Mouse (Mus musculus): ENCODE results near the gene Tmem100. TPM values are rescaled to one million over a fixed set of nuclear protein-coding genes. Genes with fewer than 3 reads are reported as not detected.

The Tmem100 gene
- polyA plus RNA-seq, 1 experiment from 2014 or later, result 25.1 TPM

DNA sequence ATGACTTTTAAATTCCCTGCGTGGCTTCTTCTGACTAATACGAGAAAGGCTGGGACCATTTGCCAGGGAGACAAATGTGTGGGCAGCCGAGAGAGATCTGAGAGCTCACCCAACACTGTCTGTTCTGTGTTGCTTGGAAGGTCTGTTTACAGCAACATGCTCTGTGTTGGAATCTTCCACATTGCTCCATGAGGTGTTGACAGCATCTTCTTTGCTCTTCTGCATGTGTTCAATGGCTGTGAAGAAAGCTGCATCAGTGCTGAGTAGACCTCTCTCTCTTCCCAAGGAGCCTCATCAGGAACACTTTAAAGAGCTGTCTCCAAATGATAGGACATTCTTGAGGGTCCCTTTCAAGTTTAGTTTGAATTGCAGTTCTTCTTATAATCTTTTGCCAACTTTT lies 32.5 kb downstream of the Tmem100 start:
- WGBS, result 84% methylated on average over 3 of the region's 3 CpGs
- no peaks in the 10 kb centered on the region for H3K9me3 ChIP-seq (ENCODE audit: control insufficient read depth, low read length)
- H3K9ac ChIP-seq (replicated peaks; ENCODE audit: low read depth, low read length), result no peak overlapping the region
- H3K4me1 ChIP-seq (ENCODE audit: control insufficient read depth, insufficient read depth, low read length), result no peaks in the 10 kb centered on the region
- H3K27ac ChIP-seq (ENCODE audit: low read depth, low read length), result no peak overlapping the region
- ATAC-seq (ENCODE audit: low read depth), result no peak
- H3K4me2 ChIP-seq (ENCODE audit: low read depth, low read length), result no peak overlapping the region
- H3K4me3 ChIP-seq (ENCODE audit: low read depth, low read length), result no peak overlapping the region
- H3K27me3 ChIP-seq (ENCODE audit: control insufficient read depth, insufficient read depth, low read length), result no peaks in the 10 kb centered on the region
- no peaks in the 10 kb centered on the region for H3K36me3 ChIP-seq (ENCODE audit: control insufficient read depth, insufficient read depth, low read length)

DNA sequence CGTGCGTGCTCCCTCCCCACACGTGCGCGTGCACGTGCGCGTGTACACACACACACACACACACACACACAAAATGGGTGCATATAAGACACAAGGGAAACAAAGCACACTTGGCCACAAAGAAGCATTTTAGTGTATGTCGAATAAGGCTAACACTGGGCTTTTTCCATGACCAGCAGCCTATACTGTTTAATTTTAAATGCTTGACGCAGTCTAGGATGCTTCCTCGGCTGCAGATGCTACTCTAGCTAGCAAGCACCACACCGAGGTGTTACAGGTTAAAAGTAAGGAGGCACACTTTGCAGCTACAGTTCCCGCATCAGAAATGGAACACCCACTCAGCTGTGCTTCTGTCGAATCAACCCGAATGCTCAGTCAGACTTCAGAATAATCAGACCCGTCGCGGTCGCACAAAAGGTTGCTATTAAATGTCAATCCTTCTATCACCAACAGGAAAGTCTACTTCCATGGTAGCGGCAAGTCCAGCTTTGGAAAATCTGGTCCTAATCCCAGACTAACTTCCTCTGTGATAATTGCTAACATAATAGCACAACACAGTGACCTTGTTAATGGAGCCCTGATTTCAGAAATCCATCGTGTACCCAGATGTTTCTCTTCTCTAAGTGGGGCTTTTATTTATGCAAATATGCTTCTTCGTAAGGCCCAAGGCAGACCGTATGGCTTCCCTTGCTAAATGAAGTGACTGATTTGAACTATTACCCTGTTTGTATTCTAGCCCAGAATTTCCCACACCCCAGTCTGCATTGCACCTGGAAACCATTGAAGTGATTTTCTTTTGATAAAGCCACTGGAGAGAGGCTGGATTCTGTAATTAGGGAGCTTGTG lies 36.5 kb downstream of the Tmem100 start:
- H3K9ac ChIP-seq (replicated peaks; ENCODE audit: low read depth, low read length), result no peak overlapping the region
- no peaks in the 10 kb centered on the region for H3K36me3 ChIP-seq (ENCODE audit: control insufficient read depth, insufficient read depth, low read length)
- WGBS, result 75% methylated on average over 23 of the region's 23 CpGs
- ATAC-seq (ENCODE audit: low read depth), result no peak
- H3K4me1 ChIP-seq (ENCODE audit: control insufficient read depth, insufficient read depth, low read length), result no peaks in the 10 kb centered on the region
- H3K27ac ChIP-seq (ENCODE audit: low read depth, low read length), result no peak overlapping the region
- no peaks in the 10 kb centered on the region for H3K9me3 ChIP-seq (ENCODE audit: control insufficient read depth, low read length)
- H3K4me2 ChIP-seq (ENCODE audit: low read depth, low read length), result no peak overlapping the region
- H3K4me3 ChIP-seq (ENCODE audit: low read depth, low read length), result no peak overlapping the region
- no peaks in the 10 kb centered on the region for H3K27me3 ChIP-seq (ENCODE audit: control insufficient read depth, insufficient read depth, low read length)

DNA sequence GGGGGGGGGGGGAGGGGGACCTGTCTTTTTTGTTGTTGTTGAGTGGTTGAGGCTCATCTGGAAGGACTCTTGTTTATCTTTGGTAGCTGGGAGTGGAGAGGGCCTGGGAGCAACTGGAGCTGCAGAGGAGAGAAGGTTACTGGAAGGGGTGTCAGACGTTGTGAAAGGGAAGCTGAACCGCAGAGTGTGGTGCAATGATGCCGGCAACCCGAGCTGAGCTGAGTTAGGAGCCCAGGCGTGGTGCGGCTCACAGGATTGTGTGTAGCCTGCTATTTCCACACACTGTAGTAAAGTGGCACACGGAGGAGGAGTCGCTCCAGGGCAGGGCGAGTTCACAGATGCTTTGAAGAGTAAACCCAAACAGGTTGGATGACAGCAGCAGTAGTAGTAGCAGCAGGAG lies 41.6 kb downstream of the Tmem100 start:
- H3K4me3 ChIP-seq (ENCODE audit: low read depth, low read length), result no peak overlapping the region
- no peaks in the 10 kb centered on the region for H3K36me3 ChIP-seq (ENCODE audit: control insufficient read depth, insufficient read depth, low read length)
- 60% methylated on average over 9 of the region's 9 CpGs for WGBS
- H3K4me1 ChIP-seq (ENCODE audit: control insufficient read depth, insufficient read depth, low read length), result no peaks in the 10 kb centered on the region
- H3K27ac ChIP-seq (ENCODE audit: low read depth, low read length), result no peak overlapping the region
- no peaks in the 10 kb centered on the region for H3K27me3 ChIP-seq (ENCODE audit: control insufficient read depth, insufficient read depth, low read length)
- no peaks in the 10 kb centered on the region for H3K9me3 ChIP-seq (ENCODE audit: control insufficient read depth, low read length)
- no peak for ATAC-seq (ENCODE audit: low read depth)
- H3K4me2 ChIP-seq (ENCODE audit: low read depth, low read length), result no peak overlapping the region
- H3K9ac ChIP-seq (replicated peaks; ENCODE audit: low read depth, low read length), result no peak overlapping the region

DNA sequence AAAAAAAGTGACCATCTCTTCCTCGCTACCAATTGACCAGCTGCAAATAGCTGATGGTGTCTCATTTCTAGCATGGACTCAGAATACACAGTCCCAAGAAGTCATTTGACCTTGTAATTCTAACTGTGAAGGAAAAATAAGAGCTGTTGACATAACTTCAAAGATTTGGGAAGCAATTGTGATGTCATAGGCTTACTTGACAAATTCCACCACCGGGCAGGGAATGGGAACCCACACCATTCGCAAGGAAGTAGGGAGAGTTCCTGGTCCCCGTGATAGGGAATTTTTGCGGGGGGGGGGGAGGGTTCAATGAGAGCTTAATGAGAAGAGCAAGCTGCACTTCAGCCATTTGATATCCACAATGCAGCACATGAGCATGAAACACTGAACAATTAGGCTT lies 43.1 kb downstream of the Tmem100 start:
- Histone ChIP-seq H3K4me3 (ENCODE audit: low read depth, low read length) (no peak overlapping the region), H3K27ac (ENCODE audit: low read depth, low read length) (no peak overlapping the region), H3K9ac (replicated peaks; ENCODE audit: low read depth, low read length) (no peak overlapping the region), H3K36me3 (ENCODE audit: control insufficient read depth, insufficient read depth, low read length) (no peaks in the 10 kb centered on the region), H3K4me2 (ENCODE audit: low read depth, low read length) (no peak overlapping the region), H3K4me1 (ENCODE audit: control insufficient read depth, insufficient read depth, low read length) (no peaks in the 10 kb centered on the region), H3K27me3 (ENCODE audit: control insufficient read depth, insufficient read depth, low read length) (no peaks in the 10 kb centered on the region), H3K9me3 (ENCODE audit: control insufficient read depth, low read length) (no peaks in the 10 kb centered on the region)
- no peak for ATAC-seq (ENCODE audit: low read depth)
- WGBS, result 87% methylated on average over 5 of the region's 5 CpGs

DNA sequence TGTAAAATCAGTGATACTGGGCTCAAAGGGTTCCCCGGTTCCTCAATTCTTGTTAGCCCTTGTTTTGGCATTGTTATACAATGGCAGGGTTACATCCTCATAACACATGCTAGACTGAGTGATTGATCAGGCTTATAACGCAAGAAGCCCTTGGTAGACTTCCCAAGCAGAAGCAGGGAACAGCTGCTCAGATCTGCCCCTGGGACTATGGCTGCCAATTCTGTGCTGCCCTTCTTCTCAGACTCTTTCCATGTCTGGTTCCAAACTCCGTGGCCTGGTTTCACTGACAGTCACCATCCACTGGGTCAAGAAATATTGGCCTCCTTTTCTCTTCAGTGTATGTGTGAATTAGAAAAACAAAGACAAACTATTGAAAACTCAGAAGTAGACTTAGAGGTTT lies 46.5 kb downstream of the Tmem100 start:
- no peak overlapping the region for H3K9ac ChIP-seq (replicated peaks; ENCODE audit: low read depth, low read length)
- no peak overlapping the region for H3K4me3 ChIP-seq (ENCODE audit: low read depth, low read length)
- H3K27me3 ChIP-seq (ENCODE audit: control insufficient read depth, insufficient read depth, low read length), result no peaks in the 10 kb centered on the region
- no peak overlapping the region for H3K4me2 ChIP-seq (ENCODE audit: low read depth, low read length)
- no peak overlapping the region for H3K27ac ChIP-seq (ENCODE audit: low read depth, low read length)
- no peaks in the 10 kb centered on the region for H3K9me3 ChIP-seq (ENCODE audit: control insufficient read depth, low read length)
- no peaks in the 10 kb centered on the region for H3K4me1 ChIP-seq (ENCODE audit: control insufficient read depth, insufficient read depth, low read length)
- WGBS, result 86% methylated on average over 3 of the region's 3 CpGs
- H3K36me3 ChIP-seq (ENCODE audit: control insufficient read depth, insufficient read depth, low read length), result no peaks in the 10 kb centered on the region
- ATAC-seq (ENCODE audit: low read depth), result no peak

DNA sequence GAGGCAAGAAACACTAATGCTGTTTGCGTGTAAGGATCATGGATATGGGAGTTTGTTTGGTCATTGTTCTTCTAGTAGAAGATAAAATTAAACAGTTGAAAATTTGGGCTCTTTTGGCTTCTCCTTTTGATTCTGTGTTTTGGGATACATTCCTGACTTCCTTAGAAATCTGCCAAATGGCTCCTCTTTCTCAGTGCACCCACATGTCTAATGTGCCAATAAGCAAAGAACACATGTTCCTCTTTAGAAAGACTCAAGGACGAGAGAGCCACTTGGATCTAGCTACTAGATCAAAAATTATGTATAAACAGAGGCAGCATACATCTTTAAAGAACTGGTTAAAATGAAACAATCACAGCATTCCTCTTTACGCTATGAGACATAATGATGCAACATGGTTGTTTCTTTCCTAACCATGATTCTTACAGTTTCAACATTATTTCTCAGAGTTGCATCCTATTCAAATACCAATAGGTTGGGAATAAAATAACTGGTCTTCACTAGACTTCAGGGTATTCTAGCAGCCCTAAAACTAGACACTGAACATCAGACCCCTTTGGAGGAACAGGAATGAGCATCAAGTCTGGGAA lies 50.6 kb downstream of the Tmem100 start:
- Histone ChIP-seq H3K36me3 (ENCODE audit: control insufficient read depth, insufficient read depth, low read length) (no peaks in the 10 kb centered on the region), H3K4me3 (ENCODE audit: low read depth, low read length) (no peak overlapping the region), H3K4me1 (ENCODE audit: control insufficient read depth, insufficient read depth, low read length) (0 out of 2 replicates have a peak, but pooled peaks cover 3% of the 10 kb centered on the region), H3K4me2 (ENCODE audit: low read depth, low read length) (no peak overlapping the region), H3K9ac (replicated peaks; ENCODE audit: low read depth, low read length) (no peak overlapping the region), H3K27ac (ENCODE audit: low read depth, low read length) (no peak overlapping the region), H3K9me3 (ENCODE audit: control insufficient read depth, low read length) (no peaks in the 10 kb centered on the region), H3K27me3 (ENCODE audit: control insufficient read depth, insufficient read depth, low read length) (no peaks in the 10 kb centered on the region)
- 90% methylated on average over 3 of the region's 3 CpGs for WGBS
- no peak for ATAC-seq (ENCODE audit: low read depth)

DNA sequence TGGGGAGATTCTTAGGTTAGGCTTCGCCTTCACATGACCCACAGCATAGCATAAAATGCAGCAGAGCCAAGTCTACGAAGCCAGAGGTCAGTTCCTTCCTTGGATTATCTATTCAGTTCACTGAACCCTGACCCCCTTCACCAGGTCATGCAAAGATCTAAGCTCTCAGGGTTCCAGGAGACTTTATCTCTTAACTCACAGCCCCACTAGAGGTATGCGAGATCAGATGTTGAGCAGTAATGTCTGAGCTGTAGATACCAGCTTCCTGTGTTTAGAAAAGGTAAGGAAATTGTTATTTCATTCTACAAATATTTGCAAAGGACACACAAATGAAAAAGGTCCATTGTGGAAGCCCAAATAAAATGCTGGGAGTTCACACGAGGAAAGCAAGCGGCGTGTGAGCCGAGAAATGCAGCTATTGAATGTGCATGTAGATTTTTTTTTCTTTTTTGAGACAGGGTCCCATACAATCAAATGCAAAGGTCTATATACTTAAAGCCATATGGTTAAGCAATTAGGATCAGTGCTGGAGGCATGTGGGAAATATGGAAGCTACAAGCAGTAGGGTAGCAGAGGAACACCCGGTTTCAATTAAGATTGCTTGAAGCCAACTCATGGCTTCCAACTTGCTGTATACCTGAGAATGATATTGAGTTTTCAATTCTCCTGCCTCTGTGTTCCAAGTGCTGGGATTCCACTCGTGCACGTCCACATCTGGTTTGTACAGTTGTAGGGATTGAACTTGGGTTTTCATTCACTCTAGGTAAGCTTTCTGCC lies 51.9 kb downstream of the Tmem100 start:
- ATAC-seq (ENCODE audit: low read depth), result no peak
- 85% methylated on average over 10 of the region's 10 CpGs for WGBS
- Histone ChIP-seq H3K9me3 (ENCODE audit: control insufficient read depth, low read length) (no peaks in the 10 kb centered on the region), H3K9ac (replicated peaks; ENCODE audit: low read depth, low read length) (no peak overlapping the region), H3K27me3 (ENCODE audit: control insufficient read depth, insufficient read depth, low read length) (no peaks in the 10 kb centered on the region), H3K4me2 (ENCODE audit: low read depth, low read length) (no peak overlapping the region), H3K4me1 (ENCODE audit: control insufficient read depth, insufficient read depth, low read length) (0 out of 2 replicates have a peak, but pooled peaks cover 3% of the 10 kb centered on the region), H3K27ac (ENCODE audit: low read depth, low read length) (no peak overlapping the region), H3K36me3 (ENCODE audit: control insufficient read depth, insufficient read depth, low read length) (no peaks in the 10 kb centered on the region), H3K4me3 (ENCODE audit: low read depth, low read length) (no peak overlapping the region)

DNA sequence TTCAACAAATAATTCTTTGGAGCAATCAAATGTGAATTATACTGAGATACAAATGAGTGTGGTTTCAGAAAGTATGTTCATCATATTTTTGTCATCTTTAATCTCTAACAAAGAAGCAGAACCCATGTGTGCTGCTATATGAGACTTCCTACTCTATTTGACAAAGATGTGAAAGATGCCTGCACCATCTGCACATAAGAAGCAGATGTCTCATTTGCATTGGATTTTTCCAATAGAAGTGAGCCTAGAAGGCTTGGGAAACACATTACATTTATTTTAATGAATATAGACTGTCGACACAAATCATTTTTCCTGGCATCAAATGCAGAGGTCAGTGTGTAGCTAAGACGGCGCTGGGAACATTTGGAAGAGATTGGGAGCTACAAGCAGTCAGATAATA lies 52.9 kb downstream of the Tmem100 start:
- H3K27ac ChIP-seq (ENCODE audit: low read depth, low read length), result no peak overlapping the region
- 63% methylated on average over 3 of the region's 3 CpGs for WGBS
- ATAC-seq (ENCODE audit: low read depth), result no peak

DNA sequence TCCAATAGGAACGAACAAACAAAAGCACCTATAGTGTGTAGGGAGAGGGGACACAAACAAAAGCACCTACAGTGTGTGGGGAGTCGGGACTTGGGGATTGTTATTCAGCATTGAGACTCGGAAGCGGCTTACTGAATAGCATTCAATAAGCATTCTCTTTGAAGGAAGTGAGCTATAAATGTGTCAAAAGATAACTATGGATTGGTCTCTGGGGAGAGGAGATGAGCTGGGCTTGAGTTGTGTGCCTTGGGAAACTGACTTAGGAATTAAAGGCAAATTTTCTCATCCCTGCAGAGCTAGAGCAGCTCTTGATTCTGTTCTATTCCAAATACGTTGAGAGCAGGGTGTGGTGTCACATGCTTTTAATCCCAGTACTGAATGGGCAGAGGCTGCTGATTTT lies 54.0 kb downstream of the Tmem100 start:
- Histone ChIP-seq H3K9ac (replicated peaks; ENCODE audit: low read depth, low read length) (no peak overlapping the region), H3K4me2 (ENCODE audit: low read depth, low read length) (no peak overlapping the region), H3K4me3 (ENCODE audit: low read depth, low read length) (no peak overlapping the region), H3K27ac (ENCODE audit: low read depth, low read length) (no peak overlapping the region), H3K9me3 (ENCODE audit: control insufficient read depth, low read length) (no peaks in the 10 kb centered on the region), H3K27me3 (ENCODE audit: control insufficient read depth, insufficient read depth, low read length) (no peaks in the 10 kb centered on the region), H3K36me3 (ENCODE audit: control insufficient read depth, insufficient read depth, low read length) (no peaks in the 10 kb centered on the region), H3K4me1 (ENCODE audit: control insufficient read depth, insufficient read depth, low read length) (0 out of 2 replicates have a peak, but pooled peaks cover 3% of the 10 kb centered on the region)
- no peak for ATAC-seq (ENCODE audit: low read depth)
- 20% methylated on average over 5 of the region's 5 CpGs for WGBS

More for the DNA sequence above, 52.9 kb downstream of the Tmem100 start:
- H3K9me3 ChIP-seq (ENCODE audit: control insufficient read depth, low read length), result no peaks in the 10 kb centered on the region
- H3K4me1 ChIP-seq (ENCODE audit: control insufficient read depth, insufficient read depth, low read length), result 0 out of 2 replicates have a peak, but pooled peaks cover 3% of the 10 kb centered on the region
- no peak overlapping the region for H3K4me2 ChIP-seq (ENCODE audit: low read depth, low read length)
- no peak overlapping the region for H3K9ac ChIP-seq (replicated peaks; ENCODE audit: low read depth, low read length)
- H3K27me3 ChIP-seq (ENCODE audit: control insufficient read depth, insufficient read depth, low read length), result no peaks in the 10 kb centered on the region
- H3K36me3 ChIP-seq (ENCODE audit: control insufficient read depth, insufficient read depth, low read length), result no peaks in the 10 kb centered on the region
- H3K4me3 ChIP-seq (ENCODE audit: low read depth, low read length), result no peak overlapping the region
